Mouse (Mus musculus): ENCODE data around the gene Gemin4. TPM values are rescaled to one million over a fixed set of nuclear protein-coding genes. Genes with fewer than 3 reads are reported as not detected.

The Gemin4 gene
- 65.6 and 68.5 TPM in 2 replicates for polyA plus RNA-seq (2016; fragmentation: Nextera tagmentation; extraction: Ambion mirVana)

DNA sequence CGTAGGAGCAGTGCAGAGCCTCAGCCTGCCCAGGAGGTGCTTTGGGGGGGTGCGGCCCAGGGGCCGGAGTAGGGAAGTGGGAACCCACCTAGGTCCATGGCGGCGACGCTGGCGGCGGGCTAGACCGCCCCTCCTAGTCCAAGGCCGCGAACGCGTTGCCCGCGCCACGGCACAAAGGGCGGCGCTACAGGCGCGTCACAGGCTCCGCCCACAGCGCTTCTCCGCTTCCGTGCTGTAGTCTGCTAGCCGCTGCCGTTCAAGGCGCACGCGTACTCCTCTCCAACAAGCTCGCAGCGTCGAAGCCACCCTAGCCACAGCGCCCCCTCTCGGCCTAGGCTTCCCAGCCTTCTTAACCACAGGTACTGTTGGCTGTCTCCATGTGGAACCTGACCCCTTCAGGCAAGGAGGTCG, at the start of gene Gemin4, which contains the start of gene Dbil5:
TSS of gene Gemin4 (minus strand) at position 275 of the 411 bp plus-strand sequence.
TSS of gene Dbil5 (plus strand) at position 219 of the 411 bp plus-strand sequence.
- no peaks in the 10 kb centered on the region for H3K27me3 ChIP-seq (ENCODE audit: poor library complexity, severe bottlenecking)
- under 1% methylated on average over 35 of the region's 35 CpGs for WGBS
- peaks cover 32% of the 10 kb centered on the region for H3K4me1 ChIP-seq
- H3K36me3 ChIP-seq (replicated peaks): peaks cover 71% of the 10 kb centered on the region
- DNase-seq (ENCODE audit: extremely low spot score, low spot score): peak; percentile 97
- peak within 1 kb of the TSS; percentile 91 for H3K4me3 ChIP-seq
- H3K27ac ChIP-seq: peak within 1 kb of the TSS; percentile 99
- no peaks in the 10 kb centered on the region for H3K9me3 ChIP-seq

- Histone ChIP-seq H3K4me1 (peaks cover 90% of the 10 kb centered on the region), H3K27ac (peak overlapping the region; percentile 82)
- no peak for DNase-seq (ENCODE audit: extremely low spot score, low spot score)
Observed at GRCm38 (mm10) chr11:76262611-76263351, 45.3 kb upstream of the Gemin4 start.

GRCm38 (mm10) chr11:76261224-76261623, 43.8 kb upstream of the Gemin4 start:
- DNase-seq (ENCODE audit: extremely low spot score, low spot score): no peak
- peaks cover 13% of the 10 kb centered on the region for H3K27me3 ChIP-seq (ENCODE audit: poor library complexity, severe bottlenecking)
- peaks cover 87% of the 10 kb centered on the region for H3K4me1 ChIP-seq
- H3K9me3 ChIP-seq: no peaks in the 10 kb centered on the region
- H3K36me3 ChIP-seq (replicated peaks): peaks cover 82% of the 10 kb centered on the region
- no peak overlapping the region for H3K4me3 ChIP-seq
- 70% methylated on average over 12 of the region's 12 CpGs for WGBS
- H3K27ac ChIP-seq: peak overlapping the region; percentile 82

More at GRCm38 (mm10) chr11:76262611-76263351, 45.3 kb upstream of the Gemin4 start:
- WGBS: 12% methylated on average over 19 of the region's 19 CpGs
- H3K4me3 ChIP-seq: peak overlapping the region; percentile 16; the same call in 1 of the 2 replicates
- peaks cover 21% of the 10 kb centered on the region for H3K27me3 ChIP-seq (ENCODE audit: poor library complexity, severe bottlenecking)
- H3K9me3 ChIP-seq: no peaks in the 10 kb centered on the region
- peaks cover 71% of the 10 kb centered on the region for H3K36me3 ChIP-seq (replicated peaks)

DNA sequence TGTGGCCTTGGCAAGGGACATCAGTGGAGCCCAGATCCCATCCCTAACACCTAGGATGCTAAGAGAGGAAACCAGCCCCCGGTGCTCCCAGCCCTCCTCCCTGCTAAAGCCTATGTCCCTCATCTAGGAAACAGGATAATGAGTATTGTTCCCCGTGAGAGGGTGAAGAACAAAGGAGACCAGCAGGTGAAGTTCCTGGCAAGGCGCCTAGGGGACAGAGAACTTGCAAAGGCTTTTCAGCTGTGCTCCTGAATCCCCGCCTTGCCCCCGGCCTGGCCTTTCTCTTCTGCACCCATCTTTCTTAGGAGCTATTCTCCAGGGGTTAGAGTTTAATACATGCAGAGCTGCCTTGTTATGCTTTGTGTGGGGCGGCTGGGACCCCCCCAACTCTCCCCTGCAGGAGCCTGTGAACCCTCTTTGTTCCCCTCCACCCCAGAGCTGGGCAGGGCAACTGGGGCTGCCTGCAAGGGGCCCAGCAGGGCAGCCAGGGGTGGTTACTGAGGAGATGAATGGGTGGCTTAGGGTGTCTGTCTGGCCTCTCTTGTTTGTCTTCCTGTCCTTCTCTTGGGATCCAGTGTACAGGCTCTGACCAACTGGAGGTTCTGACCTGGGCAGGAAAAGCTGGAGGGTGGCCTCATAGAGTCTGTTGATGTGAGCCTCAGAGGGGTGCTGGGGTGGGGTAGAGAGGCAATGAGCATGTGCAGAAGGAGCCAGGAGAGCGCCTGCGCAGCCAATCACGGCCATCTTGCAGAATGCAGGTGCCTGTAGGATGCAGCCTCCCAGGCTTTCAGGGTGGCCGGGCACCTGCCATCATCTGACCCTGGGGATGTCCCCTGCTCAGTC, 43.0 kb upstream of the Gemin4 start:
- H3K9me3 ChIP-seq: no peaks in the 10 kb centered on the region
- H3K4me1 ChIP-seq: peaks cover 88% of the 10 kb centered on the region
- peak overlapping the region; percentile 82 for H3K27ac ChIP-seq
- H3K36me3 ChIP-seq (replicated peaks): peaks cover 83% of the 10 kb centered on the region
- WGBS: 43% methylated on average over 10 of the region's 10 CpGs
- peaks cover 7% of the 10 kb centered on the region; the same call in 1 of the 2 replicates for H3K27me3 ChIP-seq (ENCODE audit: poor library complexity, severe bottlenecking)
- H3K4me3 ChIP-seq: no peak overlapping the region
- DNase-seq (ENCODE audit: extremely low spot score, low spot score): no peak

DNA sequence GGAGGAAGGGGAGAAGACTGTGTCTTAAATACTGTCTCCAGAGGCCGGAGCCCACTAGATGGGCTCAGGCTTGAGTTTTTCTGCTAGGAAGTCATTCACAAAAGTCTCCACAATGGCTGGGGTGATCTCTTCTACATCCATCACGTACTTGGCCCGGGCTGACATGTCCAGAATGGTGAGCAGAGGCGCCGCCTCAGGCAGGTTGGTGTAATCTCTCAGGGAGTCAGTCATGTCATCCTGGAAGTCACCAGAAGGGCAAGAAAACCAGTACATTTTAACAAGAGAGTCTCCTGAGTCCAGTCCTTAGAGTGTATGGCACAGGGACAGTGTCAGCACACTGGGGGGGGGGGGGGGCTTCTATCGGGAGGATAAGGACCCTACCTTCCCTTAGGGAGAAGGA, 41.0 kb upstream of the Gemin4 start:
- DNase-seq (ENCODE audit: extremely low spot score, low spot score): no peak
- Histone ChIP-seq H3K9me3 (no peaks in the 10 kb centered on the region), H3K36me3 (replicated peaks) (peaks cover 85% of the 10 kb centered on the region), H3K4me3 (no peak overlapping the region), H3K4me1 (peaks cover 85% of the 10 kb centered on the region), H3K27me3 (ENCODE audit: poor library complexity, severe bottlenecking) (no peaks in the 10 kb centered on the region), H3K27ac (no peak overlapping the region)
- WGBS: 93% methylated on average over 6 of the region's 6 CpGs

DNA sequence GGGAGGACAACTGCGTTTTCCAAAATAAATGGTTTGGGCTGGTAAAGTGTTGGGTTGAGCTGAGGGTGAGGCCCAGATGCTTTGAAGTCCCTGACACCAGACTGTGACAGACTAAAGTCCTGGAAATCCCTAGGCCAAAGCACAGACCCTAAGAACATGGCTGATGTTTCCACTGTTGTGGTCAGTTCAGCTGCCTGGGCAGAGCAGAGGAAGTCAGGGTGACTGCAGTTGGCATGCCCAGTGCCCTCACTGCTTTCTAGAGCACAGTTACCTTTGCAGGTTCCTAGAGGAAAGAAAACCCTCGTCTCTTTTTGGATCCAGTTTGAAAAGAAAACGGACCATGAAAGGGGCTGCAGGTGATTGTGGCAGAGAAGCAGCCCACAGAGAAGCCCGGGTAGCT, 39.9 kb upstream of the Gemin4 start:
- WGBS: 85% methylated on average over 4 of the region's 4 CpGs
- Histone ChIP-seq H3K9me3 (no peaks in the 10 kb centered on the region), H3K4me1 (peaks cover 80% of the 10 kb centered on the region), H3K27ac (peak overlapping the region; percentile 6; the same call in 1 of the 2 replicates), H3K4me3 (no peak overlapping the region), H3K36me3 (replicated peaks) (peaks cover 80% of the 10 kb centered on the region), H3K27me3 (ENCODE audit: poor library complexity, severe bottlenecking) (no peaks in the 10 kb centered on the region)
- DNase-seq (ENCODE audit: extremely low spot score, low spot score): no peak

GRCm38 (mm10) chr11:76256129-76256528, 38.7 kb upstream of the Gemin4 start:
- H3K4me3 ChIP-seq: no peak overlapping the region
- H3K27me3 ChIP-seq (ENCODE audit: poor library complexity, severe bottlenecking): no peaks in the 10 kb centered on the region
- WGBS: 54% methylated on average over 5 of the region's 5 CpGs
- peaks cover 71% of the 10 kb centered on the region for H3K36me3 ChIP-seq (replicated peaks)
- peak overlapping the region; percentile 40 for H3K27ac ChIP-seq
- no peaks in the 10 kb centered on the region for H3K9me3 ChIP-seq
- peaks cover 72% of the 10 kb centered on the region for H3K4me1 ChIP-seq
- DNase-seq (ENCODE audit: extremely low spot score, low spot score): no peak

GRCm38 (mm10) chr11:76255431-76256001, 38.1 kb upstream of the Gemin4 start:
- no peak for DNase-seq (ENCODE audit: extremely low spot score, low spot score)
- WGBS: 85% methylated on average over 4 of the region's 4 CpGs
- peaks cover 66% of the 10 kb centered on the region for H3K4me1 ChIP-seq
- H3K9me3 ChIP-seq: no peaks in the 10 kb centered on the region
- no peaks in the 10 kb centered on the region for H3K27me3 ChIP-seq (ENCODE audit: poor library complexity, severe bottlenecking)
- H3K36me3 ChIP-seq (replicated peaks): peaks cover 71% of the 10 kb centered on the region
- peak overlapping the region; percentile 17; the same call in 1 of the 2 replicates for H3K27ac ChIP-seq
- H3K4me3 ChIP-seq: no peak overlapping the region

GRCm38 (mm10) chr11:76253918-76254264, 36.4 kb upstream of the Gemin4 start:
- H3K36me3 ChIP-seq (replicated peaks): peaks cover 71% of the 10 kb centered on the region

DNA sequence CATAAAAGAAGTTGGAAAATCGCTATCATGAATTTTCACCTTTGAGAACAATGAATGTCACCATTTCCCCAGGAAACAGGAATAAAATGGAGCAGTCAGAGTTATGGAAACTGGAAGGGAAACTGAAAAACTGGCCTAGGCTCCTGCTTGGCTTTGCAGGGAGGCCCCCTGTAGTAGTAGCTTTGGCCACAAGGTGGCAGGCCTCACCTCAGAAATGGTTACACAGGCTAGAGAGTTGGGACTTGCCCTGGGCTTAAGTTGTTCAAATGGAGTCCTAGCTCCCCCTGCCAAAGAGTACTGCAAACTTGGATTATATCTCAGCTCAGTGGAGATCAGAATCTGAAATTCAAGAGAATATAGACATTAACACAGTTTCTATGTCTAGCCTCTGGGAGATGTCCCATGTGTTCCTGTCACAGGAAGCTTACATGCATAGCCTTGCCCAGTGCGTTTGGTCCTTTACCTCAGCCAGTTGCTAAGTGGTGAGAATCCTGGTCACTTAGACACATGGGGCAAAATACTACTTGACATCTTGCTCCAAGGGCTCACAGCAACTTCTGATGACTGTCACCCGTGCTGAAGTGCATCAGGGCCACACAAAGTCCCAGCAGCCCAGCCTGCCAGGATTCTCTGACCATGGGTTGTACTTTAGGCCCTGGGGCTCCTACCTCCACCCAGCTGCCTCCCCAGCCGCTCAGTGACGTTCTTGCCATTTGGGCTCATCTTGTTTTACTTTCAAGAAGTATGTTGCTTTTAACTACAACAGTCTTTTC, 35.9 kb upstream of the Gemin4 start:
- WGBS: 61% methylated on average over 5 of the region's 5 CpGs
- DNase-seq (ENCODE audit: extremely low spot score, low spot score): peak; percentile 84
- peak overlapping the region; percentile 60 for H3K27ac ChIP-seq

More at GRCm38 (mm10) chr11:76253918-76254264, 36.4 kb upstream of the Gemin4 start:
- Histone ChIP-seq H3K4me3 (no peak overlapping the region), H3K9me3 (no peaks in the 10 kb centered on the region), H3K4me1 (peaks cover 50% of the 10 kb centered on the region), H3K27ac (peak overlapping the region; percentile 60), H3K27me3 (ENCODE audit: poor library complexity, severe bottlenecking) (no peaks in the 10 kb centered on the region)
- no peak for DNase-seq (ENCODE audit: extremely low spot score, low spot score)
- WGBS: 91% methylated on average over 4 of the region's 4 CpGs

DNA sequence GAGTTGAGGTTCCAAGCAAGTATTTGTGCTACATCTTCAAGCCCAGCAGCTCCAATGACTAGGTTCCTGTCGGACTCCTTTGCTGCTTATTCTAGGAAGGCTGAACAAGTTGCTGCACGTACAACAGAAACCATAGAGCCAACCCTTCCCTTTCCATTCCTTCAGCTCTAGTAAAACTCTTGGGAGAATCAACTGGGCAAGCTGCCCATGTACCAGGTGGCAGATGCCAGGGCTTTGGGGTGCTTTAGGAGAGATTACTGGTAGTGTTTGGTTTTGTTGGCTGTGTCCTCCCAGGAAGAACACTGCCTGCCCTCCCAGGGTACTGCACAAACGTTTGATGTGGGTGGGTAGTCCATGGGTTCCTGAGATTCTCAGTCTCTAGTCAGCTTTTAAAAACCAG, 34.6 kb upstream of the Gemin4 start:
- H3K4me3 ChIP-seq: no peak overlapping the region
- no peaks in the 10 kb centered on the region for H3K27me3 ChIP-seq (ENCODE audit: poor library complexity, severe bottlenecking)
- H3K9me3 ChIP-seq: no peaks in the 10 kb centered on the region
- H3K27ac ChIP-seq: no peak overlapping the region
- peaks cover 67% of the 10 kb centered on the region for H3K36me3 ChIP-seq (replicated peaks)
- no peak for DNase-seq (ENCODE audit: extremely low spot score, low spot score)
- WGBS: 73% methylated on average over 3 of the region's 3 CpGs
- H3K4me1 ChIP-seq: peaks cover 40% of the 10 kb centered on the region

More for the DNA sequence above, 35.9 kb upstream of the Gemin4 start:
- no peaks in the 10 kb centered on the region for H3K27me3 ChIP-seq (ENCODE audit: poor library complexity, severe bottlenecking)
- H3K36me3 ChIP-seq (replicated peaks): peaks cover 71% of the 10 kb centered on the region
- no peak overlapping the region for H3K4me3 ChIP-seq
- peaks cover 48% of the 10 kb centered on the region for H3K4me1 ChIP-seq
- H3K9me3 ChIP-seq: no peaks in the 10 kb centered on the region

DNA sequence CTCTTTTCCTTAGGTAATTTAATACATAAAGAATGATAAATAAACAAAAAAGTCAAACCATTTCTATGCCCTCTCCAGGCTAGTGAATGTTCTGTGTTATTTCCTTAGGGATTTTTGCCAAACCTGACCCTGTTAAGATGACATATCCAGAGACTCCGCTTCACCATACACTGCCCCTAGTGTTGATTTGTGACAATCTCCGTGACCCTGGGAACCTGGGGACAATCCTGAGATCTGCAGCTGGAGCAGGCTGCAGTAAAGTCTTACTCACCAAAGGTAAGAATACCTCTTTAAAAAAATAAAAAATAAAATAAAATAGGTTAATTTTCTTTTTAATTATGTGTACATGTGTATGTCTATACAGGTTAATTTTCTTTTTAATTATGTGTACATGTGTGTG, 29.8 kb upstream of the Gemin4 start:
- H3K4me1 ChIP-seq: peaks cover 26% of the 10 kb centered on the region
- H3K9me3 ChIP-seq: no peaks in the 10 kb centered on the region
- H3K4me3 ChIP-seq: no peak overlapping the region
- WGBS: 54% methylated on average over 2 of the region's 2 CpGs
- H3K27me3 ChIP-seq (ENCODE audit: poor library complexity, severe bottlenecking): no peaks in the 10 kb centered on the region
- DNase-seq (ENCODE audit: extremely low spot score, low spot score): no peak
- peaks cover 47% of the 10 kb centered on the region for H3K36me3 ChIP-seq (replicated peaks)
- H3K27ac ChIP-seq: no peak overlapping the region
